Mouse (Mus musculus): ENCODE results near the gene 4930438A08Rik. TPM values are rescaled to one million over a fixed set of nuclear protein-coding genes. Genes with fewer than 3 reads are reported as not detected.
A peak's percentile ranks its signal among the peaks of the same experiment; 100 is the strongest.

4930438A08Rik gene
- polyA plus RNA-seq, 1 experiment from 2014 or later: not detected

DNA sequence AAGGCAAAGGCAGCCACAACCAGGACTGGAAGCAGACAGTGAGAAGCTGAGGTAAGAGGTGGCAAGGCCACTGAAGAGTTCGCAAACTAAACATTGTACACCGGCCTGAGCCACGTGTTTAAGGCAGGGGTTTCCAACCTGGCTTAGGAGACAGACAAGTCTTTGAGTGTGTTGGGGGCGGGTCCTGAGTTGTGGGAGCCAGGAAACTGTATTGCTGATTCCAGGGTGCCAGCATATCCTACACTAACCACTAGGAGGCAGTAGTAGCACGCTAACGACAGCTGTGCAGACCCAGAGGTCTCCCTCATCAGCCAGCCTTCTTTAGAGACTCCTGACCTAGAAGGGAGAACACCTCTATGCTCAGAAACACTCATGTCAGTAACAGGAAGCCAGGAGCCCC lies 39.4 kb upstream of the 4930438A08Rik start:
- ATAC-seq (ENCODE audit: insufficient number of reproducible peaks, insufficient read depth, low FRiP score, low read depth): no peak
- no peak overlapping the region for H3K4me3 ChIP-seq (ENCODE audit: control insufficient read depth in 1 of 2, insufficient read depth in 1 of 2, low read depth in 1 of 2, low read length in 2 of 2)
- H3K4me2 ChIP-seq (ENCODE audit: low read length): no peak overlapping the region
- no peaks in the 10 kb centered on the region for H3K36me3 ChIP-seq (ENCODE audit: control insufficient read depth, insufficient read depth, low read length)
- H3K9ac ChIP-seq (ENCODE audit: low read length): no peak overlapping the region
- peaks cover 5 to 6% of the 10 kb centered on the region in 2 experiments; a peak in 1 of 4 replicates for H3K4me1 ChIP-seq (ENCODE audit: control insufficient read depth in 2 of 2, insufficient read depth in 2 of 2, low read length in 2 of 2)
- H3K27me3 ChIP-seq (ENCODE audit: control insufficient read depth, insufficient read depth, low read length): no peaks in the 10 kb centered on the region
- 13% methylated on average over 6 of the region's 6 CpGs for WGBS
- no peak overlapping the region for H3K27ac ChIP-seq (replicated peaks in 1 of 2; ENCODE audit: control insufficient read depth in 1 of 2, insufficient read depth in 1 of 2, low read depth in 2 of 2, low read length in 2 of 2)
- no peaks in the 10 kb centered on the region for H3K9me3 ChIP-seq (ENCODE audit: control insufficient read depth, low read length)

DNA sequence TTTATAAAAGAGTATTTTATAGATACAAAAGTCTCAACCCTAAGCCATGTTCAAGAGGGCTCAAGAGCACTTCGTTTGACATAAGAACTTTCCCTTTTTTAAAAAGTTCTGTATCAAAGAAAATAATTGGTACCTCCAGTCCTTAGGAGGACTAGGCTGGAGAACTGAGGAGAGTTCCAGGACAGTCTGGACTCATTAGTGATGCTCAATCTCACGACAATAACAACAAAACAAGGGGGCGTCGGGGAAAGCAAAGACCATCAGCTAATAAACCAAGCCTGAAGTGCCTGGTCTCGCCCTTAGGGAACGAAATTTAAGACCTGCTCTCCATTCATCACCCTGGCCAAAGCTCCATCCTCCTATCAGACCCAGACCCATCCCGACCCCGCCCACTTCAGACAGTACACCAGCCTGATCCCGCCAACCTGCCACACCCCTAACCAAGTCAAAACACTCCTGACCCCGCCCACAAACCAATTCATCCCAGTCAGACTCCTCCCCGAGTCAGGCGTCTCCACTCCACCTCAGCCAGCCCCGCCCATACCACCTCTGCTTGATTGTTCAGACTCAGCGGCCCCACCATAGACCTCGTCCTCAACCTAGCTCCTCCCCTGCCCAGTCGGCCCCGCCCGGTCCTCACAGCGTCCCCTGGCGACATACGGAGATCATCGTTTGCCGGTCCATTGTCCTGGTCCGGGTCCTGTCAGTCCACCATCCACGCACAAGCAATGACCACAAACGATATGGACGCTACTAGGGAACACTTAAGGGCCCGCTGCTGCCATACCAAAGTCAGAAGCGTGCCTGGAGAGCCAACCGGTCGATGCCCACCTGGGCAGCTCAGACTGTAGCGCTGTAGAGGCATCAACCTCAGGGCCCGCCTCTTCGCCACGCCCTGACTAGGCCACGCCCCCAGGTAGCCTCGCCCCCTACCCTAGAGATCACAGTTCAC lies 35.5 kb upstream of the 4930438A08Rik start:
- peak overlapping the region; percentile 39 to 42 for H3K4me3 ChIP-seq (ENCODE audit: control insufficient read depth in 1 of 2, insufficient read depth in 1 of 2, low read depth in 1 of 2, low read length in 2 of 2)
- H3K9me3 ChIP-seq (ENCODE audit: control insufficient read depth, low read length): no peaks in the 10 kb centered on the region
- peak overlapping the region; percentile 46 for H3K9ac ChIP-seq (ENCODE audit: low read length)
- no peaks in the 10 kb centered on the region for H3K36me3 ChIP-seq (ENCODE audit: control insufficient read depth, insufficient read depth, low read length)
- H3K4me2 ChIP-seq (ENCODE audit: low read length): peak overlapping the region; percentile 77
- peak; percentile 81 for ATAC-seq (ENCODE audit: insufficient number of reproducible peaks, insufficient read depth, low FRiP score, low read depth)
- 3% methylated on average over 37 of the region's 37 CpGs for WGBS
- H3K4me1 ChIP-seq (ENCODE audit: control insufficient read depth in 2 of 2, insufficient read depth in 2 of 2, low read length in 2 of 2): peaks cover 5 to 6% of the 10 kb centered on the region in 2 experiments; a peak in 1 of 4 replicates
- H3K27ac ChIP-seq (replicated peaks in 1 of 2; ENCODE audit: control insufficient read depth in 1 of 2, insufficient read depth in 1 of 2, low read depth in 2 of 2, low read length in 2 of 2): no peak overlapping the region
- no peaks in the 10 kb centered on the region for H3K27me3 ChIP-seq (ENCODE audit: control insufficient read depth, insufficient read depth, low read length)

DNA sequence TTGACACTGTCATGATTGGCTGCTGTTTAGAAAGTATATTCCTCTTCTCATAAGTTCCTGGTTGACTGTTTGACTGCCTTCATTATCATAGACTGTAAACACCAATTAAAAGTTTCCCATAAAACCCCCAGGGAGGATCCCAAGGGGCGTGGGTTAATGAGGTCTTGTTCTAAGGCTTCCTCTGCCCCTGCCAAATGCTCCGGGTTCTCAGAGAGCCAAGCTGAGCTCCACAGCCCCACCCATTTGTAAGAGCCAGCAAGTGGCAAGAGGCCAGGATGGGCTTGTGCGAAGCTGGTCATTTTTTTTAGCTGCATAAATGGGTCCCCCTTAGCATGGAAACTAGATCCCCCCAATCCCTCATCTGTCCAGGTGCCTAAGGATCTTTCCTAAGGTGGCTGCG lies 27.3 kb upstream of the 4930438A08Rik start:
- Histone ChIP-seq H3K4me1 (ENCODE audit: control insufficient read depth in 2 of 2, insufficient read depth in 2 of 2, low read length in 2 of 2) (no peaks in the 10 kb centered on the region), H3K4me2 (ENCODE audit: low read length) (no peak overlapping the region), H3K36me3 (ENCODE audit: control insufficient read depth, insufficient read depth, low read length) (no peaks in the 10 kb centered on the region), H3K27ac (replicated peaks in 1 of 2; ENCODE audit: control insufficient read depth in 1 of 2, insufficient read depth in 1 of 2, low read depth in 2 of 2, low read length in 2 of 2) (no peak overlapping the region), H3K27me3 (ENCODE audit: control insufficient read depth, insufficient read depth, low read length) (no peaks in the 10 kb centered on the region), H3K9ac (ENCODE audit: low read length) (no peak overlapping the region), H3K9me3 (ENCODE audit: control insufficient read depth, low read length) (no peaks in the 10 kb centered on the region), H3K4me3 (ENCODE audit: control insufficient read depth in 1 of 2, insufficient read depth in 1 of 2, low read depth in 1 of 2, low read length in 2 of 2) (no peak overlapping the region)
- WGBS: 39% methylated on average over 4 of the region's 4 CpGs
- no peak for ATAC-seq (ENCODE audit: insufficient number of reproducible peaks, insufficient read depth, low FRiP score, low read depth)

DNA sequence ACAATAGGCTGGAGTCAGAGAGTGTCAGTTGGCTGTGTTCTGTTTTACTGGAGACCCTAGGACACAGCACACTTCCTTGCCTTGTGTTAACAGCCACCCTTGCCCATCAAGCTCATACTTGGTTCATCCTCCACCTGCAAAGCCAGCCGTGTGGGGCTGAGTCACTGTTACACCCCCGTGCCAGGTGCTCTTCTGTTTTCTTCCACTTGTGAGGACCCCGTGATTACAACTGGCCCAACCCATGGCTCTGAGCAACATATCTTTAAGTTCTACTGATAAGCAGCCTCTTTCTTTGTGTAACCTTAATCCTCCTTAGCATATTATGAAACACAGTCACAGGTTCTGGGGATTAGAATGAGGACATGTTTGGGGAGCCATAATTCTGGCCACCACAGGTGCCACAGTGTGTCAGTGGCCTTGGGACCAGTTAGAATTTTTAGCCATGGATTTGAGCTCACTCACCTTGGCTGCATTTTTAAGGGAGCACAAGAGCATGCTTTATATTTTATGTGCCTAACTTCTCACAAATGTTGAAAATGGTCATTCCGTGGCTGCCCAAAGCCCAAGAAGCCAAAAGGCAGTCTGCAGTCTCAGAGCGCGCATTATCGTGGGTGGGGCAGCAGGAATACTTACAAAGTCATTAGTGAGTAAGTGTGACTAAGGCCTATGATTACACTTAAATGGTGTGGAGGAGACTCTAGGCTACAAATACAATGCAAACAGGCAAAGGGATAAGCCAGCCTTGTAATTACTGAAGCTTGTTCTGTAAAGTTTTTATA lies 25.2 kb upstream of the 4930438A08Rik start:
- WGBS: 75% methylated on average over 7 of the region's 7 CpGs
- no peaks in the 10 kb centered on the region for H3K4me1 ChIP-seq (ENCODE audit: control insufficient read depth in 2 of 2, insufficient read depth in 2 of 2, low read length in 2 of 2)
- no peaks in the 10 kb centered on the region for H3K27me3 ChIP-seq (ENCODE audit: control insufficient read depth, insufficient read depth, low read length)
- H3K36me3 ChIP-seq (ENCODE audit: control insufficient read depth, insufficient read depth, low read length): no peaks in the 10 kb centered on the region
- H3K9ac ChIP-seq (ENCODE audit: low read length): no peak overlapping the region
- no peaks in the 10 kb centered on the region for H3K9me3 ChIP-seq (ENCODE audit: control insufficient read depth, low read length)
- no peak overlapping the region for H3K27ac ChIP-seq (replicated peaks in 1 of 2; ENCODE audit: control insufficient read depth in 1 of 2, insufficient read depth in 1 of 2, low read depth in 2 of 2, low read length in 2 of 2)
- no peak for ATAC-seq (ENCODE audit: insufficient number of reproducible peaks, insufficient read depth, low FRiP score, low read depth)
- no peak overlapping the region for H3K4me3 ChIP-seq (ENCODE audit: control insufficient read depth in 1 of 2, insufficient read depth in 1 of 2, low read depth in 1 of 2, low read length in 2 of 2)
- H3K4me2 ChIP-seq (ENCODE audit: low read length): no peak overlapping the region

DNA sequence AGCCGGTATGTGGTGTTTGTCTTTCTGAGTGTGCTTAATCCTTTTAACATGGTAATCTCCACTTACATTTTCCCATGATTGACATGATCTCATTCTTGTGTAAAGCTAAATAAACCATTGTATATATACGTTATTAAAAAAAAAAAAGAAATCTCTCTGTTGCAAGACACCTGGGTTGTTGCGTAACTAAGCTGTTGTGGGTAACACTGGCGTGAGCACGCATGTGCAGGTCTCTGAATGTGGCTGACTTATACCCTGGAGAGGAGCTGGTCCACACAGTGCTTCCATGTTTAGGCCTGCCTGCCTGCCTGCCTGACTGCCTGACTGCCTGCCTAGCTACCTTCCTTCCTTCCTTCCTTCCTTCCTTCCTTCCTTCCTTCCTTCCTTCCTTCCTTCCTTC lies 24.0 kb upstream of the 4930438A08Rik start:
- Histone ChIP-seq H3K36me3 (ENCODE audit: control insufficient read depth, insufficient read depth, low read length) (no peaks in the 10 kb centered on the region), H3K4me1 (ENCODE audit: control insufficient read depth in 2 of 2, insufficient read depth in 2 of 2, low read length in 2 of 2) (no peaks in the 10 kb centered on the region), H3K27ac (replicated peaks in 1 of 2; ENCODE audit: control insufficient read depth in 1 of 2, insufficient read depth in 1 of 2, low read depth in 2 of 2, low read length in 2 of 2) (no peak overlapping the region), H3K4me3 (ENCODE audit: control insufficient read depth in 1 of 2, insufficient read depth in 1 of 2, low read depth in 1 of 2, low read length in 2 of 2) (no peak overlapping the region), H3K4me2 (ENCODE audit: low read length) (no peak overlapping the region), H3K9me3 (ENCODE audit: control insufficient read depth, low read length) (no peaks in the 10 kb centered on the region), H3K27me3 (ENCODE audit: control insufficient read depth, insufficient read depth, low read length) (no peaks in the 10 kb centered on the region), H3K9ac (ENCODE audit: low read length) (no peak overlapping the region)
- no peak for ATAC-seq (ENCODE audit: insufficient number of reproducible peaks, insufficient read depth, low FRiP score, low read depth)
- WGBS: 82% methylated on average over 5 of the region's 5 CpGs

DNA sequence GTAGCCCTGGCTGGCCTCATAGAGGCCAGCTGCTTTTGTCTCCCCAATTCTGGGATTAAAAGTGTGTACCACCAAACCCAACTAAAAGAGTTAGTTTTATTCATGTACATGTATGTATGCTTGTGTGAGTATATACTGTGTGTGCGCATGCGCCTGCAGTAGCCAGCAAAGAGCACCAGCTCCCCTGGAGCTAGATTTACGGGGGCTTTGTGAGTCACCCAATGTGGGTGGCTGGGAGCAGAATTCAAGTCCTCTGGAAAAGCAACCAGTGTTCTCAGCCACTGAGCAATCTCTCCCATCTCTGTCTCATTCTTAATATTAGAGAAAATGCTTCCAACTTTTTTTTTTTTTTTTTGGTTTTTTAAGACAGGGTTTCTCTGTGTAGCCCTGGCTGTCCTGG lies 20.2 kb upstream of the 4930438A08Rik start:
- Histone ChIP-seq H3K9me3 (ENCODE audit: control insufficient read depth, low read length) (no peaks in the 10 kb centered on the region), H3K27ac (replicated peaks in 1 of 2; ENCODE audit: control insufficient read depth in 1 of 2, insufficient read depth in 1 of 2, low read depth in 2 of 2, low read length in 2 of 2) (no peak overlapping the region), H3K4me2 (ENCODE audit: low read length) (no peak overlapping the region), H3K4me3 (ENCODE audit: control insufficient read depth in 1 of 2, insufficient read depth in 1 of 2, low read depth in 1 of 2, low read length in 2 of 2) (no peak overlapping the region), H3K27me3 (ENCODE audit: control insufficient read depth, insufficient read depth, low read length) (no peaks in the 10 kb centered on the region), H3K36me3 (ENCODE audit: control insufficient read depth, insufficient read depth, low read length) (no peaks in the 10 kb centered on the region), H3K9ac (ENCODE audit: low read length) (no peak overlapping the region), H3K4me1 (ENCODE audit: control insufficient read depth in 2 of 2, insufficient read depth in 2 of 2, low read length in 2 of 2) (no peaks in the 10 kb centered on the region)
- ATAC-seq (ENCODE audit: insufficient number of reproducible peaks, insufficient read depth, low FRiP score, low read depth): no peak
- 90% methylated on average over 3 of the region's 3 CpGs for WGBS

DNA sequence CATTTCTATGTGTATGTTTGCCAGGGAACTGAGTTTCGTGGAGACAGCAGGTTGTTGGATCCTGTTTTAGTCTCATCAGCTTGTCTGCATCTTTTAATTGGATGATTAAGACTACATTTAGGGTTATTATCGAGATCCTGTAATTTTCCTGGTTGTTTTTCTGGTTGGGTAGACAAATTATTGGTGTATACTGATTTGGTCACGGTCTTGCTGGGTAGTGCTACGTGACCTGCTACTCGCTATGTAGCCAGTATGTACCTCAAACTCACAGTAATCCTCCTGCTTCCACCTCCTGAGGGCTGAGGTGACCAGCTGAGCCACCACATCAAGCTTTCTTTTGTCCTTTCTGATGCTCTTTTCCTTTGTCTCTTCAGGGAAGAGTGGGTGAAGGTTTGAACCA lies 16.8 kb upstream of the 4930438A08Rik start:
- no peak for ATAC-seq (ENCODE audit: insufficient number of reproducible peaks, insufficient read depth, low FRiP score, low read depth)
- no peak overlapping the region for H3K9ac ChIP-seq (ENCODE audit: low read length)
- no peaks in the 10 kb centered on the region for H3K27me3 ChIP-seq (ENCODE audit: control insufficient read depth, insufficient read depth, low read length)
- no peaks in the 10 kb centered on the region for H3K9me3 ChIP-seq (ENCODE audit: control insufficient read depth, low read length)
- H3K27ac ChIP-seq (replicated peaks in 1 of 2; ENCODE audit: control insufficient read depth in 1 of 2, insufficient read depth in 1 of 2, low read depth in 2 of 2, low read length in 2 of 2): no peak overlapping the region
- H3K4me2 ChIP-seq (ENCODE audit: low read length): no peak overlapping the region
- 81% methylated on average over 5 of the region's 5 CpGs for WGBS
- no peaks in the 10 kb centered on the region for H3K36me3 ChIP-seq (ENCODE audit: control insufficient read depth, insufficient read depth, low read length)
- no peak overlapping the region for H3K4me3 ChIP-seq (ENCODE audit: control insufficient read depth in 1 of 2, insufficient read depth in 1 of 2, low read depth in 1 of 2, low read length in 2 of 2)
- no peaks in the 10 kb centered on the region for H3K4me1 ChIP-seq (ENCODE audit: control insufficient read depth in 2 of 2, insufficient read depth in 2 of 2, low read length in 2 of 2)

Measured in heart, embryonic 14.5 days (tissue).